Mouse (Mus musculus) heart, postnatal 0 days (tissue): Measurements from ENCODE around the gene Med25.

Experiments
- CTCF ChIP-seq: IDR thresholded peaks from 2 replicates; pipeline ENCODE4 v1.5.1; 2016; ENCODE audit warnings: antibody characterized with exemption, control low read depth, low read depth
- EP300 ChIP-seq: IDR thresholded peaks from 2 replicates; pipeline ENCODE4 v1.6.1; 2016; ENCODE audit warnings: antibody characterized with exemption, low read depth

- no peak for TF ChIP-seq CTCF
- TF ChIP-seq EP300: no peak
Measured at GRCm38 (mm10) chr7:44916881-44917280, 24.4 kb upstream of the Med25 start.
